Mouse (Mus musculus): ENCODE measurements around the gene Hsf5.

Gene Hsf5

GRCm38 (mm10) chr11:87616790-87617474 lies at the start of gene Hsf5:
Gene Hsf5 (plus strand): TSS chr11:87617164.
- no peak for DNase-seq (ENCODE audit: low read depth)

GRCm38 (mm10) chr11:87568255-87568953 lies 48.6 kb upstream of the Hsf5 start, which contains the start of gene Sept4:
Gene Sept4 (plus strand): TSS chr11:87568903.
- DNase-seq (ENCODE audit: low read depth), result no peak

- DNase-seq (ENCODE audit: low read depth), result no peak
These were observed 46.2 kb upstream of the Hsf5 start for GRCm38 (mm10) chr11:87570743-87571142.

DNA sequence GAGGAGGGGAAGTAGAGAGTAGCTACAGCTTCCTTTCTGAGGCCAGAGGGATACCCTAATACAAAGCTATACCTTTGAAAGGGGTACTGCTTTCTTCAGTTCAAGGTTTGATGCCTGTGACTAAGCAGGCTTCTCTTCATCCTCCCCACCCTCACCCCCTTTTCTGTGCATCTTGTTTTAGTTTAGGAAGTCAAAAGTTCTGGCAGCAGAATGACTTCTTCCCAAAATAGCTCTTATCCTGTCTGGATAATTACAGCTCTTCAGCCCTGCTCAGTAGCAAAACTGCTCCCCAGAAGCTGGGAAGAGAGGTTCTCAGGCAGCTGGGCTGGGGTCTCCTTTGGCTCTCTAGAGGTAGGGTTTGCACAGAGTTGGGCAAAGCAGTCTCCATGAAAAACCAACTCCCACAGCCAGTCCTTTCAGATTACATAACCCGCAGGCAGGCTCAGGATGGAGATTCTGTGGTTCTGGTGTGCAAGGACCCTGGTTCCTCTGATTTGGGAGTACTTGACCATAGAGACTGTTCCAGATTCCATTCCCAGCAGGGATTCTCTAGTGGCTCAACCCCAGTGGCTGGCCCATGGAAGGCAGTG lies 45.5 kb upstream of the Hsf5 start:
- no peak for DNase-seq (ENCODE audit: low read depth)

GRCm38 (mm10) chr11:87573751-87574150 lies 43.2 kb upstream of the Hsf5 start:
- DNase-seq (ENCODE audit: low read depth), result no peak

DNA sequence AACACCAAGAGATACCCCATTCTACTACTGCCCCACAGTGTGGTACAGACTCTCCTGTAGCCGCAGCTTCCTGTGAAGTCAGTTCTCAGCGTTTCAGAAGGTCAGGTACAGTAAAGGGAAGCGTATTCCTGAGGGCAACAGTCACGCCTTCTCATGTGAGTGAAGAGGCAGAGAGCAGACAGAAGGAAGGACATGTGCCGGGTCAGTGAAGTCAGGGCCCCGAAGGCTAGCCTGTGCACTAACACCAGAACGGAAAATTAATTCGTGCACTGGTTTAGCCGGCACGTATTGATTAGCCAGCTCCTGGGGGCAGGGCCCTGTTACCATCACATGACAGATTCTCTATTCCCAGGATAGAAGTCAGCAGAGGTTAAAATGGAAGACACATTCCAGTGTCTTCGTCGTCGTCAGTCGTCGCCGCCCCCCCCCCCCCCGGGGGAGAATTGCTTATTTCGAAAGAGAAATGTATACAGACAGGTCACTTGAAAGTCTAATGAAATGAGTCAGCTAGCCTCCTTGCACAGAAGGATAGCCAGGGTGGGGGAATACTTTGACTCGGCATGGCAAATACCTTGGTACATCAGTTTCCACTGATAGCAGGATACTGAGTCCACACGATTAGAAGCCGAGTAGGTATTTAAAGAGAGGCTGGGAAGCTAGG lies 42.3 kb upstream of the Hsf5 start:
- no peak for DNase-seq (ENCODE audit: low read depth)

DNA sequence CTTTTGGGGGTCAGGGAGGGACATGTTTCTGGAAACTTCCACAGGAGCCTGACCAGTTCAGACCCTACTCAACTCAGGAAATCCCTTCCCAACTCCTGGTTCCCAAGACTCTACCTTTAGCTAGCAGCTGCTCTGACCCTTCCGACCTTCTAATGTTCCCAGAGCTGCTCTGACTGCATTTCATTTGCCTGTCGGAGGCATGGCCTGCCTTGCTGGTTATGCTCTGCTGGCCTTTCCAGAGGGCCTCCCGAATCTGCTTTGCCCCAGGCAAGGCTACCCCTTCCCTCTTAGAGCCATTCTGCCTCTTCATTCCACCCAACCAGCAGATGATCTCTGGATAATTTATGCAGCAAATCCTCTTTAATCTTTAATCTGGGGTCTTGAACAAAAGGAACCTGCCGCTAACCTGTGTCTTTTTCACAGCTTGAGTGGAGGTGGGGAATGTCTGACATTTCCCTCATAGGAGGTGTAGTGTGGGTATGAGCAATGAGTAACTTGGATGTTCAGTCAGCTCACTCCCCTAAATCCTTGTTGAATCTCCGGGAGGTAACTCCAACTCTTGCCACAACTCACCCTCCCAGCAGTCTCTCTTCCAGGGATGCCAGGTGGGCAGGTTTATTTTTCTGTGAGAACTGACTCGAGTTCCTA lies 39.2 kb upstream of the Hsf5 start:
- DNase-seq (ENCODE audit: low read depth), result no peak

DNA sequence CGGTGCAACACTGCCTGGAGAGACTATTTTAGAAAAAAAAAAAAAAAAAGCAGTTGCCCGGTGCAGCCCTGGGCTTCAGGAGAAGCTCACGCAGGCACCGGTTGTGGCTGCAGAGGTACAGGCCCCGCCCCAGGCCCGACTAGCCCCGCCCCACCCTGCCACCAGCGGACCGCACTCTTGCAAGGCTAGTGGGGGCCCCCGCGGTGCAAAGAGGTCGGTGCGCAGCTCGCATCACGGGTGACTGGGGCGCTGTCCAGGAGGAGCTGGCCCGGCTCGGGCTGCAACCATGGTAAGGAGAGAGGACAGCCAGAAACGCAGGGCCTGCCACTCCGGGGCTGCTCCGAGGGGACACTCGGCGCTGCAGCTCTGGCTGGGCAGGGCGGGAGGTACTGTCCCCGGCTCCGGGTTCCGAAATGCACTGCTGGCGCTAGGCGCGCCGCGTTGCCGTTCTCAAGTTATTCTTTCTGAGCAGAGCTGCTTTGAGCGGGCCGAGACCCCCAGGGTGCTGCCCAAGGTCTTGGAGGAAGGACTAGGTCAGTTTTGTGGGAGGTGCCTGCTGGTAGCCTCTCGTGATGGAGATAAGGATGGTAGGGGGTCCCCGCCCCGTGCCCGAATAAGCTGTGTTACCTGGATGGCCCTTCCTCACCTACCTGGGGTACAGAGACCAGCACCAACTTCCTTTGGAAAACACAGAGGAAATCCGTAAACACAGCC lies 38.6 kb upstream of the Hsf5 start:
- DNase-seq (ENCODE audit: low read depth), result peak; percentile 64

DNA sequence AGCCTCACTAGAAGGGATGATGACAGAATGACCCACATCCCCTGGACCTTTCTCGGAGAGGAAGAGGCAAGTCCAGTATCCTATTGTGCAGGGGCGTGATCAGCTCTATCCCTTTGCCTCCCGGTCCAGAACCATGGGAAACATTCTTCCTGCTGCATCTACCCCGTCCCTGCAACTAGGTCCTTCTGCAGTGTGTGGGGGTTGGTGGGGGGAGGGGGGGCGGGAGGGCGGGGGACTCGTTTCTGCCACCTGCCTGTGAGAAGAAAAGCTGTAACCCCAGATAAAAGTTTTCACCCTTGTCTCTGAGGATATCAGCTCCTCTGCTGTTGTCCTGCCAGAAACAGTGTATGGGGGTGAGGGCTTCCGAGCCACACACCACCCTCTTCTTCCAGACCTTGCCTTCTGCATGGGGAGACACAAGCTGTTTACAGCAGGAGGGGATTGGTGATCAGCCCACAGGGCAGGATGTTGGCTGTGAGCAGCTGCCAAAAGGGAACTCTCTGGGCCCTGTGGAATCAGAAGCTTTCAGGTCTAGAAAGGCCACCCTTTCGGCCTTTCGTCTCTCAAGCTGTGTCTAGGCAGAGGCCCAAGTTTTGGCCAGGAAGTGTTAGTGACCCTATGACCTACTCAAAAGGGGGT lies 37.9 kb upstream of the Hsf5 start:
- DNase-seq (ENCODE audit: low read depth), result peak; percentile 51

DNA sequence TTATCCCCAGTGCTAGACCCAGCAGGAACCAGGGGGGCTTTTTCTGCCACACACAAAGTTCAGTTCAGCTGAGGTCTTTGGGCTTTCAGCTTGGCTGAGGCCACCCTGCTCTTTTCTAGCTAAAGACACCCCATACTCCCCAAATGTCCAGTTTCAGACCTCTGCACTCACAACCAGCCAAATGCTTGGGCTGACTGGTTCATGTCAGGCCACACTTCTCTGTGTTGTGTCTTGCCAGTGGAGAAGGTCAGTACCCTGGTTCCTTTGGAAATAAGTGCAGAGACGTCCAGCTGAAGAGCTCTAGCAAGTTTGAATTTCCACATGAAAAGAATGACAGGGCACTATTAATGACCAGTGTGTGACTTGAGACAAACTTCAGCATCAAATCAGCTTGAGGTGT lies 37.3 kb upstream of the Hsf5 start:
- no peak for DNase-seq (ENCODE audit: low read depth)

GRCm38 (mm10) chr11:87580543-87581085 lies 36.4 kb upstream of the Hsf5 start:
- no peak for DNase-seq (ENCODE audit: low read depth)

- DNase-seq (ENCODE audit: low read depth), result no peak
These were observed 35.7 kb upstream of the Hsf5 start for GRCm38 (mm10) chr11:87581161-87581865.

- DNase-seq (ENCODE audit: low read depth), result no peak
These were observed 34.8 kb upstream of the Hsf5 start for GRCm38 (mm10) chr11:87581933-87582710.

DNA sequence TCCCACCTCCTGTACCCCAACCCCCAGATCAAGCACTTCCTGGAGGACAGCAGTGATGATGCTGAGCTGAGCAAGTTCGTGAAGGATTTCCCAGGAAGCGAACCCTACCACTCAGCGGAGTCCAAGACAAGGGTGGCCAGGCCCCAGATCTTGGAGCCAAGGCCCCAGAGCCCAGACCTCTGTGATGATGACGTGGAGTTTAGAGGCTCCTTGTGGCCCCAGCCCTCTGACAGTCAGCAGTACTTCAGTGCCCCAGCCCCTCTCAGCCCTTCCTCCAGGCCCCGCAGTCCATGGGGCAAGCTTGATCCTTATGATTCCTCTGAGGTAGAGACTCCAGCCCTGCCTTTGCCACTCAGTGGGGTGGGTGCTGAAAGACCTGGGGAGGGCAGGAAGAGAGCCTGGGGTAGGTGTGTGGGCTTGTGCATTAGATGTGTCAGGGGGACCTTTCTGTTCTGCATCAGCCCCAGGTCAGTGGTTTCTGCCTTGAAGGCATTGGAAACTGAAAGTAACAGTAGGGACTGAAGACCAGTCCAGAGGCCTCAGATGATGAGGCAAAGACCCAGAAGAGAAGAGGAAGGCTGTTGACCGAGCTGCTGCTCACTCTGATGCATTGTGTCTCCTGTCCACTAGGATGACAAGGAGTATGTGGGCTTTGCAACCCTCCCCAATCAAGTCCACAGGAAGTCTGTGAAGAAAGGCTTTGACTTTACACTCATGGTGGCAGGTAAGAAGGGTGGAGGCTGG lies 33.5 kb upstream of the Hsf5 start:
- no peak for DNase-seq (ENCODE audit: low read depth)

DNA sequence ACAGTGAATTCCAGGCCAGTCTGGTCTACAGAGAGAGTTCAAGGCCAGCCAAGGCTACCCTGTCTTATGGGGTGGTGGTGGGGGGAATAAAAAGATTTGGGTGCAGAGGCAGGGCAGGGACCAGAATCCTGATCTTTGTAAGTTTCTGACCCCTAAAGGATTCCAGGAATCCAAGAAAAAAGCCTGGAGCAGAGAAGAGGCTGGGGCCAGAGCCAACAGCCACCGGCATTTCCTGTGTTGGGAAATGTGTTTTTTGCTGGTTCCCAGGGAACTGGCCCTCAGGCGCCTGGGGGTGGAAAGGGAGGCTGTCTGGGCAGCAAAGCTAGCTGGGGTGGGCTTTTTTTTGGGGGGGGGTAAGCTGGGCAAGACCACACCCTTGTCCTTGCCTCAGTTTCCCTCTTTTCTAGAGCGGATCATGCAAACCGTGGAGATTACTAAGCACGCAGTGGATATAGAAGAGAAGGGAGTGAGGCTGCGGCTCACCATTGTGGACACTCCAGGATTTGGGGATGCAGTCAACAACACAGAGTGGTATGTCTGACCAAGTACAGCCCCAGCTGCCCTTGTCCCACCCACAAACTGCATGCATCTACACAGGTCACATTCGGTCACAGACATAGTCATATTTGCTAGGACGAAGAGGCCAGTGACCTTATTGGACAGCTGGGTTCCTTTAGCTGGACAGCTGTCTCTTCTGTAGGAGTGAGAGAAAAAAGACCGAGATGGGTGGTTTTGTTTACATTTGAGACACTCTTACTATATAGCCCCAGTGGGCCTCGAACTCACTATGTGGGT lies 32.1 kb upstream of the Hsf5 start:
- DNase-seq (ENCODE audit: low read depth), result no peak

DNA sequence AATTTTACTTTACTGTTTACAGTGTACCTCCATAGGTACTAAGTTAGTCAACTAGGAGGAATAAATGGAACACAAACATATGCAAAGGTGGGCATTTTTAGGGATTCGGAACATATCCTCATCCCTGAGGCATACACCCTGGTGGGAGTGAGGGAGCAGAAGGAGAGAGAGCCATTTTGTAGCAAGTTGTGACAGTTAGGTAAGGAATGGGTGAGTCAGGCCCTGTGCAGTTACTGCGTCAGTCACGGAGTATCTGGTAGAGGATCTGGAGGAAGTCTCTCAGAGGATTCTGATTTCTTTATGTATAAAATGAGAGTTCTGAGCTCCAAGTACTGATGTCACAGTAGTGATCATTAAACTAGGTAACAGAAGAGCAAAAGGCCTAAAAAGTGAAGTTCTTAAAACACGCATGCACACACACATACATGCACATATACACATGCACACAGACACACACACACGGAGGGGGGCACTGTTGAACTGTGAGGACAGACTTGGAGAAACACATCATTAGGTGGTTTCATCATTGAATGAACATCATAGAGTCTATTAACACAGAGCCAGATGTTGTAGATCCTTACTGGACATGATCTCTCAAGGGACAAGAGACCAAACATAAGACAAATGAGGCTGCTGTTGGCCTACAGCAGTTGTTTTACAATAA lies 29.6 kb upstream of the Hsf5 start:
- no peak for DNase-seq (ENCODE audit: low read depth)

DNA sequence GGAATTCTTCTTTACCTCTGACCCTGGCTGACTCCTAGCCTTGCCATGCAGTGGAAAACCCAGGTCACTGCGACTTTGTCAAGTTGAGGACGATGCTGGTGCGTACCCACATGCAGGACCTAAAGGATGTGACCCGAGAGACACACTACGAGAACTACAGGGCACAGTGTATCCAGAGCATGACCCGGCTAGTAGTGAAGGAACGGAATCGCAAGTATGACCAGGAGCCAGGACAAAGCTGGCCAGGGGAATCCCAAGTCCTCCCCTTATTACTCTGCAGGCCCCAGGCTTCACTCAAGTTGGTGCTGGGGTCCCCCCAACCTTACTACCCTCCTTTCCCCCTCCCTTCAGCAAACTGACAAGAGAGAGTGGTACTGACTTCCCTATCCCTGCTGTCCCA lies 27.4 kb upstream of the Hsf5 start:
- no peak for DNase-seq (ENCODE audit: low read depth)

All from naive thymus-derived CD4-positive, alpha-beta T cell, adult 2 months (primary cell).